Mouse (Mus musculus): ENCODE measurements around the gene Hip1r. TPM values are rescaled to one million over a fixed set of nuclear protein-coding genes. Genes with fewer than 3 reads are reported as not detected.

Gene Hip1r
- total and polyA plus RNA-seq, 3 experiments, result 16.6 to 31.6 TPM; not detected in 1

- Histone ChIP-seq H3K4me1 (ENCODE audit: control insufficient read depth in 1 of 2, insufficient read depth in 2 of 2, low read length in 2 of 2) (peaks cover 7 to 23% of the 10 kb centered on the region in 2 experiments), H3K9ac (ENCODE audit: control insufficient read depth, low read depth, low read length, poor library complexity, severe bottlenecking) (no peak overlapping the region), H3K9me3 (replicated peaks; ENCODE audit: insufficient read depth, low read length) (no peaks in the 10 kb centered on the region), H3K27me3 (ENCODE audit: control insufficient read depth in 1 of 2, insufficient read depth in 2 of 2, low read length in 2 of 2) (no peaks in the 10 kb centered on the region), H3K79me2 (ENCODE audit: control insufficient read depth, insufficient read depth, low read length, poor library complexity) (peaks cover 15% of the 10 kb centered on the region), H3K36me3 (ENCODE audit: control insufficient read depth in 1 of 2, insufficient read depth in 2 of 2, low read length in 2 of 2) (peaks cover 0 to 18% of the 10 kb centered on the region in 2 experiments; a peak in 2 of 4 replicates), H3K4me3 (ENCODE audit: control insufficient read depth in 1 of 2, insufficient read depth in 1 of 2, low read depth in 2 of 2, low read length in 2 of 2) (no peak overlapping the region), H3K27ac (ENCODE audit: control insufficient read depth, low read depth, low read length) (no peak overlapping the region)
- no peak for DNase-seq (ENCODE audit: low read depth, low spot score)
- no peak for TF ChIP-seq ETS1 (IDR thresholded peaks at IDR 0.05; ENCODE audit: low read depth, low read length)
- no peak for TF ChIP-seq MAFK (IDR thresholded peaks at IDR 0.05; ENCODE audit: borderline replicate concordance, low read depth, low read length)
- TF ChIP-seq SMC3 (IDR thresholded peaks at IDR 0.05; ENCODE audit: low read depth, low read length), result no peak
- TF ChIP-seq RAD21 (IDR thresholded peaks at IDR 0.05; ENCODE audit: low read depth, low read length), result no peak
- no peak for TF ChIP-seq POLR2AphosphoS2 (IDR thresholded peaks at IDR 0.05; ENCODE audit: low read length)
- no peak for TF ChIP-seq MAX (IDR thresholded peaks at IDR 0.05; ENCODE audit: low read length)
- TF ChIP-seq USF2 (IDR thresholded peaks at IDR 0.05; ENCODE audit: borderline replicate concordance in 1 of 2, insufficient read depth in 1 of 2, low read depth in 1 of 2, low read length in 2 of 2), result no peak
- TF ChIP-seq MYC (IDR thresholded peaks at IDR 0.05; ENCODE audit: low read depth, low read length), result no peak
Observed at GRCm38 (mm10) chr5:124035406-124035805, 62.0 kb downstream of the Hip1r start.

- Histone ChIP-seq H3K9ac (ENCODE audit: control insufficient read depth, low read depth, low read length, poor library complexity, severe bottlenecking) (no peak overlapping the region), H3K27me3 (ENCODE audit: control insufficient read depth in 1 of 2, insufficient read depth in 2 of 2, low read length in 2 of 2) (no peaks in the 10 kb centered on the region), H3K4me3 (ENCODE audit: control insufficient read depth in 1 of 2, insufficient read depth in 1 of 2, low read depth in 2 of 2, low read length in 2 of 2) (no peak overlapping the region), H3K9me3 (replicated peaks; ENCODE audit: insufficient read depth, low read length) (no peaks in the 10 kb centered on the region), H3K79me2 (ENCODE audit: control insufficient read depth, insufficient read depth, low read length, poor library complexity) (peaks cover 11% of the 10 kb centered on the region), H3K27ac (ENCODE audit: control insufficient read depth, low read depth, low read length) (no peak overlapping the region), H3K36me3 (ENCODE audit: control insufficient read depth in 1 of 2, insufficient read depth in 2 of 2, low read length in 2 of 2) (peaks cover 0 to 18% of the 10 kb centered on the region in 2 experiments; a peak in 2 of 4 replicates), H3K4me1 (ENCODE audit: control insufficient read depth in 1 of 2, insufficient read depth in 2 of 2, low read length in 2 of 2) (peaks cover 7 to 21% of the 10 kb centered on the region in 2 experiments)
- DNase-seq (ENCODE audit: low read depth, low spot score), result no peak
- TF ChIP-seq NELFE (IDR thresholded peaks at IDR 0.05; ENCODE audit: low read depth, low read length), result no peak
- TF ChIP-seq TAL1 (IDR thresholded peaks at IDR 0.05; ENCODE audit: low read length), result no peak
- TF ChIP-seq USF2 (IDR thresholded peaks at IDR 0.05; ENCODE audit: borderline replicate concordance in 1 of 2, insufficient read depth in 1 of 2, low read depth in 1 of 2, low read length in 2 of 2), result no peak
- TF ChIP-seq CTCF (IDR thresholded peaks at IDR 0.05 in 2 of 3, conservative IDR thresholded peaks at IDR 0.05 in 1 of 3; ENCODE audit: control insufficient read depth in 1 of 3, insufficient read depth in 1 of 3, low read depth in 2 of 3, low read length in 3 of 3, poor library complexity in 1 of 3, severe bottlenecking in 1 of 3), result no peak
- TF ChIP-seq CHD1 (IDR thresholded peaks at IDR 0.05; ENCODE audit: low read depth, low read length), result no peak
- no peak for TF ChIP-seq ZC3H11A (IDR thresholded peaks at IDR 0.05; ENCODE audit: low read depth, low read length)
- TF ChIP-seq GATA1 (IDR thresholded peaks at IDR 0.05; ENCODE audit: low read depth, low read length), result no peak
- no peak for TF ChIP-seq GABPA (IDR thresholded peaks at IDR 0.05; ENCODE audit: low read depth, low read length)
- no peak for TF ChIP-seq ELF1 (IDR thresholded peaks at IDR 0.05; ENCODE audit: low read depth, low read length)
- no peak for TF ChIP-seq USF1 (IDR thresholded peaks at IDR 0.05; ENCODE audit: low read depth, low read length)
- no peak for TF ChIP-seq MEF2A (IDR thresholded peaks at IDR 0.05; ENCODE audit: extremely low read depth, insufficient replicate concordance, low read depth, low read length, poor library complexity, severe bottlenecking)
- TF ChIP-seq MAFK (IDR thresholded peaks at IDR 0.05; ENCODE audit: borderline replicate concordance, low read depth, low read length), result no peak
- no peak for TF ChIP-seq POLR2AphosphoS2 (IDR thresholded peaks at IDR 0.05; ENCODE audit: low read length)
- no peak for TF ChIP-seq MAX (IDR thresholded peaks at IDR 0.05; ENCODE audit: low read length)
Observed at GRCm38 (mm10) chr5:124035806-124036205, 62.4 kb downstream of the Hip1r start.

Data from MEL (cell line).